Mouse (Mus musculus): ENCODE results near the gene Pex19. TPM values are rescaled to one million over a fixed set of nuclear protein-coding genes. Genes with fewer than 3 reads are reported as not detected.
A peak's percentile ranks its signal among the peaks of the same experiment; 100 is the strongest.

Gene Pex19
- total RNA-seq (2014; rRNA removed) (87.3 and 92.5 TPM in 2 replicates), polyA plus RNA-seq (2012; rRNA removed) (99.3 and 113 TPM in 2 replicates)

DNA sequence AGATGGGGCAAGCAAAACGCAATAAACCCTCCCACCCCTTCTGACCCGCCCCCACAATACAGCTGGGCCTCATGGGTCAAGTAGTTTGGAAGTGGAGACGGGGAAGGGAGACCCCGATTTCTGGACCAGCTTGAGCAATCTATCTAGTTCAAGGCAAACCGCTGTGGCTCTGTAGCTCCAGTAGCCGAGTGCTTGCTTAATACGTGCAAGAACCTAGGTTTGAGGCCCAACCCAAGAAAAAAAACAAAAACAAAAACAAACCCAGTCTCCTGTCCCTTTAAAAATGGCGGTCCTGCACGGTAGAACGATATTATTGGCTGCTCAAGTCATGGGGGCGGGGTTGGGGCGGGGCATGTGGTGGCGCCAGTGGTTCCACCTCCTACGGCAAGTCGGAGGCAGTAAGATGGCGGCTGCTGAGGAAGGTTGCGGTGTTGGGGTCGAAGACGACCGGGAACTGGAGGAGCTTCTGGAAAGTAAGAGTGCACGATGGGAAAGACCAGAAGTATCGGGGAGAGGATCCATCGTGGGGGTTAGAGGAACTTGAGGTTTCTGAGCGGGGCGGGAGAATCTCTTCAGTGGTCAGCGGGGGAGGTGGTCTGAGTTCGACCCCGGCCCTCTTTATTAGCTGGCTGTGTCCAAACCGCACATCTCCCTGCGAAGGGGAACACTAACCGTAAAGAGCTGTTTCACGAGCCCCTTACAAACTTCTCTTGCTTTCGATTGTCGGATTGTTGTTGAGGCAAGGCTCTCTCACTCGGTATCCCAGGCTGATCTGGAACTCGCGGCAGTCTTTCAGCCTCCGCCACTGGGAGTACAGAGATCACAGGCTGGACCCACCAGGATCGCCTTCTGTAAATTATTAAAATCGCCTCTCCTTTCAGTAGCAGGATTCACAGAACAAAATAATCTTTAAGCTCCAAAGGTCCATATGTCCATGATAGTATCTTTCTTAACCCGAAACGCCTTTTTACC lies at the start of gene Pex19:
Gene Pex19, plus strand, starts transcription at position 380 of the 972 bp plus-strand sequence.
- TF ChIP-seq CTCF (IDR thresholded peaks at IDR 0.05; ENCODE audit: low read depth, low read length), result no peak
- peak; percentile 75 for TF ChIP-seq POLR2A (IDR thresholded peaks at IDR 0.05; ENCODE audit: extremely low read depth, insufficient read depth, low read length)
- Histone ChIP-seq H3K36me3 (ENCODE audit: control insufficient read depth, insufficient read depth, low read length) (peaks cover 37% of the 10 kb centered on the region), H3K79me2 (ENCODE audit: control insufficient read depth, insufficient read depth, low read length) (no peaks in the 10 kb centered on the region; the same call in 1 of the 2 replicates), H3K27ac (replicated peaks; ENCODE audit: insufficient read depth, low read depth, low read length) (peak within 1 kb of the TSS; percentile 98), H3K27me3 (ENCODE audit: control insufficient read depth, insufficient read depth, low read length) (no peaks in the 10 kb centered on the region), H3K4me1 (ENCODE audit: control insufficient read depth, insufficient read depth, low read length) (no peaks in the 10 kb centered on the region; the same call in 1 of the 2 replicates), H3K4me3 (ENCODE audit: insufficient read depth, low read depth, low read length) (peak within 1 kb of the TSS; percentile 79), H3K9ac (ENCODE audit: low read depth, low read length) (peak within 1 kb of the TSS; percentile 77)
- WGBS, result 1% methylated on average over 42 of the region's 42 CpGs
- peak; percentile 78 for DNase-seq (ENCODE audit: extremely low read depth, low read depth, low spot score)

DNA sequence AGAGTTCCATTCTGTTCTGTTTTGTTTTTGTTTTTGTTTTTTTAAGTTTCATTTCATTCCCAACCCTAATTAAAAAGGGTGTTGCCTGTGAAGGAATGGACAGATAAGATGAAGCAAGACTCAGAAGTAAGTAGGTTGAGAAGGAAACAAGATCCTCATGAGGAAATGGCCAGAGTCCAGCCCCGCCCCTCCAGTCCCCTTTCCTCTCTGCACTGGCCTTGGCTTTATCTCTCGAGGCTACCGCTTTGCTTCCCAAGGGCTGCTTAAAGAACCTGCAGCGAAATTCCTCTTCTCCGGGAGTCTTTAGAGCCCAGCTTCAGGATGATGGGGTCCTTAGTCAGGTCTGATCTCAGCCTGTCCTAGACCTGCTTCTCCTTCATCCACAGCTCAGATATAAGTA lies 48.6 kb upstream of the Pex19 start:
- Histone ChIP-seq H3K27ac (replicated peaks; ENCODE audit: insufficient read depth, low read depth, low read length) (no peak overlapping the region), H3K36me3 (ENCODE audit: control insufficient read depth, insufficient read depth, low read length) (peaks cover 44% of the 10 kb centered on the region), H3K27me3 (ENCODE audit: control insufficient read depth, insufficient read depth, low read length) (no peaks in the 10 kb centered on the region), H3K9ac (ENCODE audit: low read depth, low read length) (peak overlapping the region; percentile 28; the same call in 1 of the 2 replicates), H3K4me1 (ENCODE audit: control insufficient read depth, insufficient read depth, low read length) (peaks cover 5% of the 10 kb centered on the region; the same call in 1 of the 2 replicates), H3K79me2 (ENCODE audit: control insufficient read depth, insufficient read depth, low read length) (peaks cover 9% of the 10 kb centered on the region; the same call in 1 of the 2 replicates), H3K4me3 (ENCODE audit: insufficient read depth, low read depth, low read length) (no peak overlapping the region)
- DNase-seq (ENCODE audit: extremely low read depth, low read depth, low spot score), result no peak
- WGBS, result 75% methylated on average over 5 of the region's 5 CpGs
- no peak for TF ChIP-seq POLR2A (IDR thresholded peaks at IDR 0.05; ENCODE audit: extremely low read depth, insufficient read depth, low read length)
- TF ChIP-seq CTCF (IDR thresholded peaks at IDR 0.05; ENCODE audit: low read depth, low read length), result no peak

GRCm38 (mm10) chr1:172082101-172082898 lies 44.3 kb upstream of the Pex19 start, which contains the start of the genes Copa and Ncstn:
TSS of gene Copa (plus strand) at chr1:172082529.
TSS of gene Ncstn (minus strand) at chr1:172082795.
- Histone ChIP-seq H3K36me3 (ENCODE audit: control insufficient read depth, insufficient read depth, low read length) (peaks cover 19% of the 10 kb centered on the region), H3K9ac (ENCODE audit: low read depth, low read length) (peak within 1 kb of the TSS; percentile 92), H3K27me3 (ENCODE audit: control insufficient read depth, insufficient read depth, low read length) (no peaks in the 10 kb centered on the region), H3K27ac (replicated peaks; ENCODE audit: insufficient read depth, low read depth, low read length) (peak within 1 kb of the TSS; percentile 85), H3K4me3 (ENCODE audit: insufficient read depth, low read depth, low read length) (peak within 1 kb of the TSS; percentile 96), H3K4me1 (ENCODE audit: control insufficient read depth, insufficient read depth, low read length) (peaks cover 9% of the 10 kb centered on the region; the same call in 1 of the 2 replicates), H3K79me2 (ENCODE audit: control insufficient read depth, insufficient read depth, low read length) (peaks cover 32% of the 10 kb centered on the region)
- WGBS, result under 1% methylated on average over 40 of the region's 40 CpGs
- DNase-seq (ENCODE audit: extremely low read depth, low read depth, low spot score), result peak; percentile 85
- TF ChIP-seq CTCF (IDR thresholded peaks at IDR 0.05; ENCODE audit: low read depth, low read length) (no peak), POLR2A (IDR thresholded peaks at IDR 0.05; ENCODE audit: extremely low read depth, insufficient read depth, low read length) (peak; percentile 65; the same call in 1 of the 2 replicates)

- Histone ChIP-seq H3K27ac (replicated peaks; ENCODE audit: insufficient read depth, low read depth, low read length) (peak overlapping the region; percentile 85), H3K4me3 (ENCODE audit: insufficient read depth, low read depth, low read length) (peak overlapping the region; percentile 96), H3K27me3 (ENCODE audit: control insufficient read depth, insufficient read depth, low read length) (no peaks in the 10 kb centered on the region), H3K9ac (ENCODE audit: low read depth, low read length) (peak overlapping the region; percentile 92), H3K36me3 (ENCODE audit: control insufficient read depth, insufficient read depth, low read length) (peaks cover 22% of the 10 kb centered on the region), H3K4me1 (ENCODE audit: control insufficient read depth, insufficient read depth, low read length) (peaks cover 9% of the 10 kb centered on the region; the same call in 1 of the 2 replicates), H3K79me2 (ENCODE audit: control insufficient read depth, insufficient read depth, low read length) (peaks cover 32% of the 10 kb centered on the region)
- no peak for TF ChIP-seq CTCF (IDR thresholded peaks at IDR 0.05; ENCODE audit: low read depth, low read length)
- no peak for TF ChIP-seq POLR2A (IDR thresholded peaks at IDR 0.05; ENCODE audit: extremely low read depth, insufficient read depth, low read length)
- under 1% methylated on average over 24 of the region's 24 CpGs for WGBS
- no peak for DNase-seq (ENCODE audit: extremely low read depth, low read depth, low spot score)
These were observed 43.6 kb upstream of the Pex19 start for GRCm38 (mm10) chr1:172082899-172083445.

DNA sequence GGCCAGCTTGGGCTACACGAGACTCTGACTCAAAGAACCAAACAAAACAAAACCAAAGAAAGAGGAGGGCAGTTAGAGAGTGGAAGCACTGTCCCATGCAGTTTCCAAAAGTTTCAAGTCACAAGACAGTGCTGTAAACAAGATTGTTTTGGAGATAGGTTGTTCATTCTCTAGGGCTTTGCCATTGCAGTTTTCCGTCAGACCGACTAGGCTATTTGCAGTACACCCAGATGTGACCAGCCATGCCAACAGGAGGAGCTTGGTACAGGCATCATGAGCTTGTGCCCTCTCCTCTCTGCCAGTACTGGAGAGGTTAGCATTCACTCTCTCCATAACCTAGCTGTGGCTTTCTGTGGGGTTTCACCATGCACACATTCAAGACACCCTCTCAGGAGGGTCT lies 33.0 kb upstream of the Pex19 start:
- Histone ChIP-seq H3K4me1 (ENCODE audit: control insufficient read depth, insufficient read depth, low read length) (no peaks in the 10 kb centered on the region; the same call in 1 of the 2 replicates), H3K9ac (ENCODE audit: low read depth, low read length) (no peak overlapping the region), H3K27me3 (ENCODE audit: control insufficient read depth, insufficient read depth, low read length) (no peaks in the 10 kb centered on the region), H3K27ac (replicated peaks; ENCODE audit: insufficient read depth, low read depth, low read length) (no peak overlapping the region), H3K36me3 (ENCODE audit: control insufficient read depth, insufficient read depth, low read length) (peaks cover 74% of the 10 kb centered on the region), H3K4me3 (ENCODE audit: insufficient read depth, low read depth, low read length) (no peak overlapping the region), H3K79me2 (ENCODE audit: control insufficient read depth, insufficient read depth, low read length) (peaks cover 8% of the 10 kb centered on the region; the same call in 1 of the 2 replicates)
- TF ChIP-seq CTCF (IDR thresholded peaks at IDR 0.05; ENCODE audit: low read depth, low read length), result no peak
- no peak for TF ChIP-seq POLR2A (IDR thresholded peaks at IDR 0.05; ENCODE audit: extremely low read depth, insufficient read depth, low read length)
- 41% methylated on average over 3 of the region's 3 CpGs for WGBS
- no peak for DNase-seq (ENCODE audit: extremely low read depth, low read depth, low spot score)

All from liver, adult 2 months (tissue).